Mouse (Mus musculus) spleen, adult 2 months (tissue): ENCODE measurements around the gene Gm16867.
"Not testable (repeated sequence)": the region's sequence is repeated elsewhere in the genome, so short reads cannot be mapped to it uniquely, and the experiment has no call there.

Experiments
- CTCF ChIP-seq: fragments of 200-500 bp; IDR thresholded peaks from 2 replicates; pipeline ENCODE4 v1.5.1; 2011; ENCODE audit warnings: mild to moderate bottlenecking, inconsistent platforms; ENCODE audit not compliant: insufficient read depth, insufficient read length, insufficient replicate concordance; ENCODE audit errors: extremely low read depth
- POLR2A ChIP-seq: fragments of 200-500 bp; IDR thresholded peaks from 2 replicates; pipeline ENCODE4 v1.6.1; 2011; ENCODE audit warnings: low read depth, low read length, inconsistent platforms

- TF ChIP-seq POLR2A, CTCF: not testable (repeated sequence)
Observed at GRCm38 (mm10) chr14:69467612-69468366, 35.4 kb downstream of the Gm16867 start.
